Mouse (Mus musculus) heart, adult 10 weeks (tissue): Measurements from ENCODE around the gene Cd59a. TPM values are rescaled to one million over a fixed set of nuclear protein-coding genes. Genes with fewer than 3 reads are reported as not detected.

ENCODE experiments used
- polyA plus RNA-seq: library from polyadenylated mRNA; stranded (reverse); fragments of 350-450 nt; fragmentation: Illumina TruSeq; extraction: RNeasy Lipid Tissue Mini Kit (QIAGEN cat#74804); gene quantifications from one replicate; pipeline ENCODE4 v1.2.3, GENCODE M21; 2014; ENCODE audit warnings: low read depth, low replicate concordance

Gene Cd59a
- polyA plus RNA-seq, result 104 TPM

DNA sequence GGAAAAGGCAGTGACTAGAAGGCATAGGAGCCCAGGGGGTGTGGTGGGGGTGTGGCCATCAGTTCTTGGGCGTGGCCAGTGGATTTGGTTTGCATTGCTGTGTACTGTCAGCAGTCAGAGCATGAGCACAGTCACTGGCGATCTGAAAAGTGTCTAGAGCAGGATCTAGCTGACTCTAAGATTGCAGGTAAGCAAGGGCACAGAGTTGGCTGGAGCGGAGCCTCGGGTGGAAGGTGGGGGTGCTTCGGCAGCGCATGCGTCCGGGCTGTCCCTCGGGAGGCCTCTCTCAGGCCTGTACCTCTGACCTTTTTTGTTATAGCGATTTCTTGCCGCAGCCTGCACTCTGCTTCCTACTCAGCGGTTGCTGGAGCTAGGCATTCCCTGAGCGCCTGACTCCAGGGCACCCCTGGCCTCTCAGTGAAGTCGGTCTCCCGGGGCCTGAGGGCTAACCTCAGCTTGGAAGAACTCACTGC lies at the start of gene Cd59a:
Cd59a (plus strand) TSS at position 61 of the 473 bp plus-strand sequence.

GRCm38 (mm10) chr2:104065526-104065925 lies 30.1 kb upstream of the Cd59a start, which contains the start of gene Gm10912:
Gene Gm10912 (plus strand): TSS chr2:104065826.

DNA sequence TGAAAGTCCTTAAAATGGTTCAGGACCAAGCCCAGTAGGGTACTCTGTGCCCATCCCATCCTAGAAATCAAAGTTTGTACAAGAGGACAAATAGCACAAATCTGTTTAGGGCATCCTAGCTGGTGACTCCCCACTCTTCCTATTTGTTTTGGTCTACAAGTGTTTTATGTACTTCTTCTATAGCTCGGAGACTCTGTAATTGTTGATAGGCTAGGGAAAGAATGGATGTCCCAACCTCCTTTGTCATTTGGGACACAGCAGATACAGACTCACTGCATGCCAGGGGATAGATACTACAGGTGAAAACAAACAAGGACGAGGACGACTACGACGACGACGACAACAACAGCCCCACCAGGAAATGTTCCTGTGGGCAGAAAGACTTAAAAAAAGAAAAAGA lies 27.2 kb upstream of the Cd59a start, which contains the start of gene Gm10799:
Gm10799 (minus strand) TSS at position 101 of the 400 bp plus-strand sequence.

DNA sequence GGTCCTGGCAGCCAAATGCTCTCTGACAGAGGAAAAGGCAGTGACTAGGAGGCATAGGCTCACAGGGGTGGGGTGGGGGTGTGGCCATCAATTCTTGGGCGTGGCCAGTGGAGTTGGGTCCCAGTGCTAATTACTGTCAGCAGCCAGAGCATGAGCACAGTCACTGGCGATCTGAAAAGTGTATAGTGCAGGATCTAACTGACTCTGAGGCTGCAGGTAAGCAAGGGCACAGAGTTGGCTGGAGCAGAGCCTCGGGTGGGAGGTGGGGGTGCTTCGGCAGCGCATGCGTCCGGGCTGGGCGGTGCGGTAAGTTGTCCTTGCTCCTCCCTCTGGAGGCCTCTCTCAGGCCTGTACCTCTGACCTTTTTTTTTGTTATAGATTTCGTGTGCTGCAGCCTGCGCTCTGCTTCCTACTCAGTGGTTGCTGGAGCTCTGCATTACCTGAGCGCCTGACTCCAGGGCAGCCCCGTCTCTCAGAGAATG lies 25.9 kb upstream of the Cd59a start, which contains the start of gene Cd59b:
Cd59b (plus strand) TSS at position 146 of the 482 bp plus-strand sequence.

GRCm38 (mm10) chr2:104122505-104123378 lies 27.1 kb downstream of the Cd59a start, which contains the start of gene A930018P22Rik:
Gene A930018P22Rik (plus strand): TSS chr2:104122769.

Other genes with a start within 250 kb of the Cd59a start
- 23.8 TPM for gene Lmo2, start 137.8 kb upstream of the Cd59a start, polyA plus RNA-seq
- gene Fbxo3, start 68.1 kb upstream of the Cd59a start, polyA plus RNA-seq, result 52.3 TPM
- gene 4931422A03Rik, start 67.4 kb upstream of the Cd59a start, polyA plus RNA-seq, result not detected
- gene Gm10912, start 30.0 kb upstream of the Cd59a start, polyA plus RNA-seq, result not detected
- not detected for gene Gm10799, start 27.3 kb upstream of the Cd59a start, polyA plus RNA-seq
- gene Cd59b, start 26.0 kb upstream of the Cd59a start, polyA plus RNA-seq, result 14.3 TPM
- not detected for gene A930018P22Rik, start 27.0 kb downstream of the Cd59a start, polyA plus RNA-seq